47 mouse cellular contexts compared by ENCODE assay signal in genomic region chr19:11787826-11788225, GRCm38 (mm10). TPM values are rescaled to one million over a fixed set of nuclear protein-coding genes. Genes with fewer than 3 reads are reported as not detected.
"Had no signal": no experiment of that assay in that cellular context is flagged by ENCODE, and none has a peak within 500 bp of the region (broad histone marks: within the 10 kb centered on the region; RNA-seq: fewer than 3 reads in every experiment).

No protein-coding gene starts in this region.

- H3K27ac ChIP-seq: limb, embryonic 10.5 days; limb, embryonic 12.5 days; limb, embryonic 13.5 days; limb, embryonic 15.5 days; liver, embryonic 12.5 days; liver, embryonic 13.5 days; liver, embryonic 14.5 days; liver, embryonic 15.5 days; lung, embryonic 15.5 days; macrophage; midbrain, embryonic 10.5 days; midbrain, embryonic 12.5 days; midbrain, embryonic 13.5 days; midbrain, embryonic 15.5 days; neural tube, embryonic 12.5 days; neural tube, embryonic 13.5 days had no signal

- H3K36me3 ChIP-seq: limb, embryonic 10.5 days; limb, embryonic 12.5 days; limb, embryonic 13.5 days; limb, embryonic 15.5 days; liver, embryonic 12.5 days; liver, embryonic 13.5 days; liver, embryonic 15.5 days; lung, embryonic 15.5 days; neural tube, embryonic 12.5 days; neural tube, embryonic 13.5 days had no signal

- H3K27me3 ChIP-seq: limb, embryonic 12.5 days; limb, embryonic 13.5 days; limb, embryonic 15.5 days; liver, embryonic 12.5 days; liver, embryonic 13.5 days; liver, embryonic 15.5 days; lung, embryonic 15.5 days; midbrain, embryonic 12.5 days; midbrain, embryonic 13.5 days; midbrain, embryonic 15.5 days; neural tube, embryonic 12.5 days; neural tube, embryonic 13.5 days had no signal

- H3K4me2 ChIP-seq: limb, embryonic 12.5 days; limb, embryonic 13.5 days; limb, embryonic 15.5 days; liver, embryonic 11.5 days; liver, embryonic 12.5 days; liver, embryonic 13.5 days; liver, embryonic 15.5 days; lung, embryonic 14.5 days; lung, embryonic 15.5 days; midbrain, embryonic 11.5 days; midbrain, embryonic 12.5 days; midbrain, embryonic 13.5 days; midbrain, embryonic 15.5 days; neural tube, embryonic 12.5 days; neural tube, embryonic 13.5 days had no signal

- H3K4me1 ChIP-seq: limb, embryonic 10.5 days; limb, embryonic 12.5 days; limb, embryonic 13.5 days; limb, embryonic 15.5 days; liver, embryonic 12.5 days; liver, embryonic 13.5 days; liver, embryonic 15.5 days; lung, embryonic 15.5 days; megakaryocyte, embryonic 14.5 days; midbrain, embryonic 10.5 days; midbrain, embryonic 12.5 days; midbrain, embryonic 13.5 days; midbrain, embryonic 15.5 days; neural tube, embryonic 12.5 days; neural tube, embryonic 13.5 days had no signal

- H3K9ac ChIP-seq: limb, embryonic 12.5 days; limb, embryonic 13.5 days; limb, embryonic 15.5 days; liver, embryonic 12.5 days; liver, embryonic 13.5 days; liver, embryonic 14.5 days; liver, embryonic 15.5 days; liver, postnatal 0 days; lung, embryonic 14.5 days; lung, embryonic 15.5 days; midbrain, embryonic 12.5 days; midbrain, embryonic 13.5 days; midbrain, embryonic 15.5 days; neural tube, embryonic 12.5 days; neural tube, embryonic 13.5 days had no signal

- ATAC-seq: liver, embryonic 12.5 days; liver, postnatal 0 days; lung, postnatal 0 days; midbrain, embryonic 13.5 days; midbrain, embryonic 15.5 days; midbrain, embryonic 16.5 days had no signal

- H3K4me3 ChIP-seq: limb, embryonic 10.5 days; limb, embryonic 12.5 days; limb, embryonic 13.5 days; limb, embryonic 15.5 days; liver, embryonic 12.5 days; liver, embryonic 13.5 days; liver, embryonic 15.5 days; lung, embryonic 15.5 days; megakaryocyte, embryonic 14.5 days; midbrain, embryonic 10.5 days; midbrain, embryonic 12.5 days; midbrain, embryonic 13.5 days; midbrain, embryonic 15.5 days; myocyte; neural tube, embryonic 12.5 days; neural tube, embryonic 13.5 days had no signal

- H3K9me3 ChIP-seq: limb, embryonic 10.5 days; limb, embryonic 13.5 days; limb, embryonic 15.5 days; liver, embryonic 12.5 days; liver, embryonic 13.5 days; liver, embryonic 15.5 days; lung, embryonic 15.5 days; megakaryocyte, embryonic 14.5 days; midbrain, embryonic 10.5 days; midbrain, embryonic 12.5 days; midbrain, embryonic 13.5 days; midbrain, embryonic 15.5 days; neural tube, embryonic 12.5 days; neural tube, embryonic 13.5 days had no signal

- DNase-seq: left cerebral cortex, postnatal 4 days; liver; liver, embryonic 13.5 days; liver, postnatal 0 days; lung, adult 18-20 months; lung, adult 2 months; lung, embryonic 14.5 days; lung, postnatal 10 days; lung, postnatal 14 days; lung, postnatal 36 days; lung, postnatal 4 days; midbrain, embryonic 14.5 days had no signal

RNA-seq across cellular contexts. Expression of gene Gif, which starts 40.5 kb away (rescaled TPM):
- total RNA-seq: left cerebral cortex, postnatal 10 days; left cerebral cortex, postnatal 14 days; left cerebral cortex, postnatal 25 days; left cerebral cortex, postnatal 36 days; left cerebral cortex, postnatal 4 days; liver, adult 2 months; megakaryocyte progenitor cell, adult 5-6 weeks; megakaryocyte-erythroid progenitor cell, adult 5-6 weeks; midbrain, postnatal 0 days; monocyte, adult 5-6 weeks had no signal
- polyA plus RNA-seq: limb, embryonic 10.5 days; limb, embryonic 11.5 days; limb, embryonic 12.5 days; limb, embryonic 13.5 days; limb, embryonic 14.5 days; limb, embryonic 15.5 days; liver, adult 2 months; liver, embryonic 11.5 days; liver, embryonic 12.5 days; liver, embryonic 13.5 days; liver, embryonic 15.5 days; liver, embryonic 16.5 days; liver, postnatal 0 days; macrophage; midbrain, embryonic 10.5 days; midbrain, embryonic 11.5 days; midbrain, embryonic 12.5 days; midbrain, embryonic 13.5 days; midbrain, embryonic 14.5 days; midbrain, embryonic 15.5 days; midbrain, embryonic 16.5 days; midbrain, postnatal 0 days; myocyte; neural tube, embryonic 11.5 days; neural tube, embryonic 12.5 days; neural tube, embryonic 13.5 days had no signal

RNA-seq across cellular contexts. Expression of gene Olfr1417, which starts 51.2 kb away (rescaled TPM):
- total RNA-seq: left cerebral cortex, postnatal 10 days; left cerebral cortex, postnatal 14 days; left cerebral cortex, postnatal 25 days; left cerebral cortex, postnatal 36 days; left cerebral cortex, postnatal 4 days; liver, adult 2 months; megakaryocyte progenitor cell, adult 5-6 weeks; midbrain, postnatal 0 days; monocyte, adult 5-6 weeks had no signal
- polyA plus RNA-seq: limb, embryonic 10.5 days; limb, embryonic 11.5 days; limb, embryonic 12.5 days; limb, embryonic 13.5 days; limb, embryonic 14.5 days; limb, embryonic 15.5 days; liver, adult 2 months; liver, embryonic 11.5 days; liver, embryonic 12.5 days; liver, embryonic 13.5 days; liver, embryonic 14.5 days; liver, embryonic 15.5 days; liver, embryonic 16.5 days; liver, postnatal 0 days; lung, adult 2 months; lung, embryonic 14.5 days; lung, embryonic 15.5 days; lung, embryonic 16.5 days; macrophage; midbrain, embryonic 10.5 days; midbrain, embryonic 11.5 days; midbrain, embryonic 12.5 days; midbrain, embryonic 13.5 days; myocyte; neural tube, embryonic 11.5 days; neural tube, embryonic 12.5 days; neural tube, embryonic 13.5 days had no signal
